Mouse (Mus musculus): ENCODE results near the gene Zp1.

- TF ChIP-seq TBP (conservative IDR thresholded peaks at IDR 0.05; ENCODE audit: low read depth, low read length) (no peak), JUND (conservative IDR thresholded peaks at IDR 0.05; ENCODE audit: low read depth, low read length) (no peak), SMC3 (IDR thresholded peaks at IDR 0.05; ENCODE audit: low read depth, low read length) (no peak), CHD2 (IDR thresholded peaks at IDR 0.05; ENCODE audit: low read length) (no peak), POLR2AphosphoS2 (IDR thresholded peaks at IDR 0.05; ENCODE audit: low read depth, low read length) (no peak), TCF12 (IDR thresholded peaks at IDR 0.05; ENCODE audit: low read depth, low read length) (no peak), CTCF (conservative IDR thresholded peaks at IDR 0.05 in 1 of 2, IDR thresholded peaks at IDR 0.05 in 1 of 2; ENCODE audit: low read depth in 2 of 2, low read length in 2 of 2) (no peak), KAT2A (IDR thresholded peaks at IDR 0.05; ENCODE audit: insufficient replicate concordance, low read length) (no peak), EP300 (IDR thresholded peaks at IDR 0.05; ENCODE audit: low read length) (0 out of 2 replicates have a peak, but pooled peaks have one; percentile 42), ZNF384 (IDR thresholded peaks at IDR 0.05; ENCODE audit: low read depth, low read length) (no peak), USF2 (conservative IDR thresholded peaks at IDR 0.05; ENCODE audit: low read depth, low read length) (no peak), MAX (IDR thresholded peaks at IDR 0.05; ENCODE audit: low read length) (no peak), NRF1 (IDR thresholded peaks at IDR 0.05; ENCODE audit: low read depth, low read length) (no peak)
Measured at GRCm38 (mm10) chr19:10943955-10944354, 23.5 kb upstream of the Zp1 start.
